In the genomic region with DNA sequence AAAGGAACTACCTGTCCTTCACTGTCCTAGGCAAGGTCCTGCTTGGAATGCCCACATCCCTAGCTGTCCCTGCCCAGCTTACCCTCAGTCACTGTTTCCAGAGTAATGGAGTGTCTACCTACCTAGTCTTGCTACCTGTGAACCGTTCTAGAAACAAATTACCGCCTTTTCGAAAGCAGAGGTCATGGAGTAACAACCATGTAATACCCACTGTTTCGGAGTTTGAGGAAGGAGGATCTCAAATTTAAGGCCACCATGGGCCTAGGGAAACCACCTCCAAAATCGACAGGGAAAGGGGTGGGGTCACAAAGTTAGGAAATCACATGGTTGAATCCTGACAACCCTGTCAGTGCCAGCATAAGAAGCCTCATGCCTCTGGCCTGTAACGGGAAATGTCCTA, we compare ENCODE assay signal across 8 mouse cellular contexts. TPM values are rescaled to one million over a fixed set of nuclear protein-coding genes. Genes with fewer than 3 reads are reported as not detected.
DNase-seq lines count a peak whose midpoint lies in the region; ATAC-seq and TF ChIP-seq lines count a peak whose summit lies in the region.

No protein-coding gene starts in this region.

- H3K27me3 ChIP-seq in E14TG2a.4 (ENCODE audit: insufficient read depth, low read length), result peaks cover 3% of the 10 kb centered on the region; the same call in 1 of the 2 replicates
- H3K27me3 ChIP-seq in liver, embryonic 14.5 days (ENCODE audit: control insufficient read depth, insufficient read depth, low read length), result no peaks in the 10 kb centered on the region

- ATAC-seq in granulocyte monocyte progenitor cell, adult 5-6 weeks (replicated peaks; ENCODE audit: poor library complexity, severe bottlenecking), result 0 out of 2 replicates have a peak, but pooled peaks have one; percentile 11
- ATAC-seq in liver, embryonic 14.5 days (ENCODE audit: insufficient read depth), result no peak

- H3K4me3 ChIP-seq in E14TG2a.4 (replicated peaks; ENCODE audit: low read length), result peak overlapping the region; percentile 86
- peak overlapping the region; percentile 68 to 70 for H3K4me3 ChIP-seq in liver, embryonic 14.5 days (ENCODE audit: insufficient read depth in 1 of 2, low read depth in 2 of 2, low read length in 2 of 2)

- no peak for TF ChIP-seq EP300 in liver, embryonic 14.5 days (IDR thresholded peaks at IDR 0.05; ENCODE audit: low read depth)

- intact Hi-C loops in heart, postnatal 25 days (cut with DNase I), result no loop called here
- intact Hi-C loops in gastrocnemius, postnatal 14 days (cut with DNase I; ENCODE audit: low total_unique reads), result no loop called here

- DNase-seq in heart, adult 11 months, result peak; percentile 82
- DNase-seq in heart, postnatal 25 days (ENCODE audit: low spot score), result no peak
- no peak for DNase-seq in liver, embryonic 14.5 days (ENCODE audit: low read depth in 3 of 3, low spot score in 3 of 3)
- DNase-seq in cerebellum, postnatal 4 days (ENCODE audit: low spot score in 2 of 2), result no peak
- DNase-seq in right cerebral cortex, postnatal 25 days, result no peak
- DNase-seq in gastrocnemius, postnatal 14 days, result no peak

- 41% methylated on average over 6 of the region's 6 CpGs for WGBS in liver, embryonic 14.5 days (ENCODE audit: insufficient replicate concordance)

- H3K4me1 ChIP-seq in E14TG2a.4 (replicated peaks; ENCODE audit: low read depth, low read length), result peaks cover 76% of the 10 kb centered on the region
- H3K4me1 ChIP-seq in liver, embryonic 14.5 days (replicated peaks; ENCODE audit: control insufficient read depth in 2 of 2, insufficient read depth in 2 of 2, low read length in 1 of 2), result peaks cover 14% of the 10 kb centered on the region in 2 experiments

- no peak for TF ChIP-seq CTCF in E14TG2a.4 (conservative IDR thresholded peaks at IDR 0.05; ENCODE audit: low read length)
- TF ChIP-seq CTCF in liver, embryonic 14.5 days (IDR thresholded peaks at IDR 0.05; ENCODE audit: low read depth), result no peak

- H3K36me3 ChIP-seq in E14TG2a.4 (ENCODE audit: insufficient read depth, low read length), result peaks cover 71% of the 10 kb centered on the region
- H3K36me3 ChIP-seq in liver, embryonic 14.5 days (replicated peaks; ENCODE audit: control insufficient read depth, insufficient read depth, low read depth), result peaks cover 36% of the 10 kb centered on the region

- H3K9me3 ChIP-seq in E14TG2a.4 (ENCODE audit: low read length), result no peaks in the 10 kb centered on the region
- no peaks in the 10 kb centered on the region for H3K9me3 ChIP-seq in liver, embryonic 14.5 days (ENCODE audit: control insufficient read depth, low read length)

- H3K9ac ChIP-seq in liver, embryonic 14.5 days (replicated peaks), result peak overlapping the region; percentile 49

- peak overlapping the region; percentile 43 for H3K27ac ChIP-seq in liver, embryonic 14.5 days

- H3K4me2 ChIP-seq in liver, embryonic 14.5 days (ENCODE audit: low read depth), result peak overlapping the region; percentile 81

RNA-seq across cellular contexts. Expression of gene Dhrs13, which starts 0.7 kb away (rescaled TPM):
- total RNA-seq in heart, postnatal 25 days (2021), result 1 to 10 TPM; 3.2 to 4.4 TPM
- 7.6 and 14.0 TPM in 2 replicates for total RNA-seq in granulocyte monocyte progenitor cell, adult 5-6 weeks (2014; fragmentation: Nextera tagmentation)
- 5.7 and 9.7 TPM in 2 replicates for total RNA-seq in granulocyte monocyte progenitor cell, adult 5-6 weeks (2017)
- 8.6 and 9.4 TPM in 2 replicates for polyA plus RNA-seq in liver, embryonic 14.5 days (2012; rRNA removed)
- polyA plus RNA-seq in liver, embryonic 14.5 days (2014; fragmentation: Nextera tagmentation; extraction: Ambion mirVana), result 17.3 and 17.8 TPM in 2 replicates
- total RNA-seq in gastrocnemius, postnatal 14 days (2021), result 1 to 10 TPM; 1.6 to 1.7 TPM

RNA-seq across cellular contexts. Expression of gene Flot2, which starts 6.3 kb away (rescaled TPM):
- 10 to 100 TPM; 59.3 to 61.2 TPM for total RNA-seq in heart, postnatal 25 days (2021)
- 52.3 and 54.2 TPM in 2 replicates for total RNA-seq in granulocyte monocyte progenitor cell, adult 5-6 weeks (2014; fragmentation: Nextera tagmentation)
- 57.7 and 73.4 TPM in 2 replicates for total RNA-seq in granulocyte monocyte progenitor cell, adult 5-6 weeks (2017)
- polyA plus RNA-seq in liver, embryonic 14.5 days (2012; rRNA removed), result 17.9 and 18.3 TPM in 2 replicates
- polyA plus RNA-seq in liver, embryonic 14.5 days (2014; fragmentation: Nextera tagmentation; extraction: Ambion mirVana), result 16.7 and 20.4 TPM in 2 replicates
- total RNA-seq in gastrocnemius, postnatal 14 days (2021), result 10 to 100 TPM; 60.7 to 64.3 TPM

RNA-seq across cellular contexts. Expression of gene Eral1, which starts 48.8 kb away (rescaled TPM):
- total RNA-seq in heart, postnatal 25 days (2021), result 10 to 100 TPM; 25.7 to 27.6 TPM
- 17.8 and 18.7 TPM in 2 replicates for total RNA-seq in granulocyte monocyte progenitor cell, adult 5-6 weeks (2014; fragmentation: Nextera tagmentation)
- 27.4 and 32.0 TPM in 2 replicates for total RNA-seq in granulocyte monocyte progenitor cell, adult 5-6 weeks (2017)
- polyA plus RNA-seq in liver, embryonic 14.5 days (2012; rRNA removed), result 9.8 and 10.2 TPM in 2 replicates
- 14.9 and 16.6 TPM in 2 replicates for polyA plus RNA-seq in liver, embryonic 14.5 days (2014; fragmentation: Nextera tagmentation; extraction: Ambion mirVana)
- 10 to 100 TPM; 18.9 to 22.2 TPM for total RNA-seq in gastrocnemius, postnatal 14 days (2021)

RNA-seq across cellular contexts. Expression of gene Phf12, which starts 48.8 kb away (rescaled TPM):
- total RNA-seq in heart, postnatal 25 days (2021), result 10 to 100 TPM; 23.7 to 28.6 TPM
- 55.7 and 57.7 TPM in 2 replicates for total RNA-seq in granulocyte monocyte progenitor cell, adult 5-6 weeks (2014; fragmentation: Nextera tagmentation)
- 16.2 and 28.2 TPM in 2 replicates for total RNA-seq in granulocyte monocyte progenitor cell, adult 5-6 weeks (2017)
- 19.0 and 19.2 TPM in 2 replicates for polyA plus RNA-seq in liver, embryonic 14.5 days (2012; rRNA removed)
- polyA plus RNA-seq in liver, embryonic 14.5 days (2014; fragmentation: Nextera tagmentation; extraction: Ambion mirVana), result 4.3 and 5.7 TPM in 2 replicates
- 10 to 100 TPM; 18.3 to 19.1 TPM for total RNA-seq in gastrocnemius, postnatal 14 days (2021)
